Mouse (Mus musculus): ENCODE measurements at regions not wholly inside any gene's neighbourhood (a gene's known extent, or its start where the extent isn't known, plus 50 kb on each side); places are given as distances from the start of the nearest gene placed in this dataset.

DNA sequence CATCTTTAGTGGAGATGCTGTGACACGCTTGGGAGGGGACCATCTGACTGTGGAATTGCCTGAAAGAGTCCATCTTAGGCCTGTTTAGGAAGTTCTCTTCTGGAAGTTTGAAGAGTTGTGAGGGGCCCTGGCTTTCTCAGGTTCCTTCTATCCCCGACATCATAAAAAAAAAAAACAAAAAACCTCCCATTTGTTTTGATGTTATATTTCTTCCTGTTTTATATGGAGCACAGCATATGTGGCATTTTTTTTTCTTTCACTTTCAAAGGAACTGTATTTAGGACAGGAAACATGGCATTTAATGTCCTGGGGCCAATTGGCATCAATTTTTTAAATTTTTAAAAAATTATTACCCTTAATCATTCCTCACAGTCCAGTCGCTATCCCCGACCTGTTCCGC lies 168.6 kb upstream of the Dmrta1 start:
- ATAC-seq (ENCODE audit: low FRiP score, low TSS enrichment) (no peak), DNase-seq (ENCODE audit: low spot score) (no peak)
- Histone ChIP-seq H3K9ac (ENCODE audit: low read length) (no peak overlapping the region), H3K36me3 (ENCODE audit: control insufficient read depth, insufficient read depth, low read length) (no peaks in the 10 kb centered on the region), H3K4me1 (replicated peaks; ENCODE audit: control insufficient read depth, insufficient read depth) (no peaks in the 10 kb centered on the region), H3K9me3 (ENCODE audit: control insufficient read depth, low read length) (no peaks in the 10 kb centered on the region), H3K27ac (replicated peaks) (no peak overlapping the region), H3K27me3 (ENCODE audit: control insufficient read depth, insufficient read depth, low read length) (no peaks in the 10 kb centered on the region), H3K4me3 (ENCODE audit: low read depth, low read length) (no peak overlapping the region), H3K4me2 (replicated peaks; ENCODE audit: low read depth) (no peak overlapping the region)
- TF ChIP-seq CTCF (IDR thresholded peaks at IDR 0.05; ENCODE audit: low read depth) (no peak), EP300 (optimal IDR thresholded peaks at IDR 0.05) (no peak)
- WGBS = 82% methylated on average over 5 of the region's 5 CpGs

DNA sequence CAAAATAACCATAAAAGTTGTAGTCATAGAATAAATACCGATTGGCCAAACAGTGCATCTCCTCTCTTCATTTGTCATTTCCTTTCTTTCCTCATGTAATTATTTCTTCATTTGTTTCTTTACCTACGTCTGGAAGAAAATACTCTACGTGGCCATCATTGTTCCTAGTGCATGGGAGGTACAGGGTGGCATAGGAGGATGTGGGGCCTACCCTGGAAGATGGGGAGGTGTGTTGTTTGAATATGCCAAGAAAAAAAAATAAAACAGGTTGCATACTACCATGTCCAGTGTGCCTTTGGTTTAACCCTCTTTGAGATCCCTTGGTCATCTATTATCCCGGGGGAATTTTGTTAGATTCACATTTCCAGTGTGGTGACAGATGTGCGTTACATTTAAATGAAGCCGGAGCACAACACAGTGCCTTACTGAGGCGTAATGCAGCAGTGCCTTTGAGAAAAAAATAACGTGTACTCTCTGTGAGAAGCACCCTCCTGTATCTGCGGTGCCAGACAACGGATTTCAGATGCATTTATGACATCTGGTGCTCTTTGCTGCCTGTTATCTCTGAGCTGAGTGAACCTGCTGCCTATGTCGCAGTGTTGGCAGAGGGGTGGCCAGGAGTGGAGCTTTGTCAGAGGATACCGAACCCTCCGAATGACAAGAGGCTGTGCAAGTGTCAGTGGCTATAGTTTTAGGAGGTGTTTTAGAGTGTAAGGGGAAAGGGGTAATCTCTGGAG lies 169.4 kb upstream of the Dmrta1 start:
- Histone ChIP-seq H3K36me3 (ENCODE audit: control insufficient read depth, insufficient read depth, low read length) (no peaks in the 10 kb centered on the region), H3K4me1 (replicated peaks; ENCODE audit: control insufficient read depth, insufficient read depth) (no peaks in the 10 kb centered on the region), H3K9me3 (ENCODE audit: control insufficient read depth, low read length) (no peaks in the 10 kb centered on the region), H3K4me3 (ENCODE audit: low read depth, low read length) (no peak overlapping the region), H3K9ac (ENCODE audit: low read length) (no peak overlapping the region), H3K27me3 (ENCODE audit: control insufficient read depth, insufficient read depth, low read length) (no peaks in the 10 kb centered on the region), H3K4me2 (replicated peaks; ENCODE audit: low read depth) (no peak overlapping the region), H3K27ac (replicated peaks) (no peak overlapping the region)
- TF ChIP-seq CTCF (IDR thresholded peaks at IDR 0.05; ENCODE audit: low read depth) = no peak
- TF ChIP-seq EP300 (optimal IDR thresholded peaks at IDR 0.05) = no peak
- DNase-seq (ENCODE audit: low spot score) = no peak
- 85% methylated on average over 13 of the region's 13 CpGs for WGBS
- no peak for ATAC-seq (ENCODE audit: low FRiP score, low TSS enrichment)

DNA sequence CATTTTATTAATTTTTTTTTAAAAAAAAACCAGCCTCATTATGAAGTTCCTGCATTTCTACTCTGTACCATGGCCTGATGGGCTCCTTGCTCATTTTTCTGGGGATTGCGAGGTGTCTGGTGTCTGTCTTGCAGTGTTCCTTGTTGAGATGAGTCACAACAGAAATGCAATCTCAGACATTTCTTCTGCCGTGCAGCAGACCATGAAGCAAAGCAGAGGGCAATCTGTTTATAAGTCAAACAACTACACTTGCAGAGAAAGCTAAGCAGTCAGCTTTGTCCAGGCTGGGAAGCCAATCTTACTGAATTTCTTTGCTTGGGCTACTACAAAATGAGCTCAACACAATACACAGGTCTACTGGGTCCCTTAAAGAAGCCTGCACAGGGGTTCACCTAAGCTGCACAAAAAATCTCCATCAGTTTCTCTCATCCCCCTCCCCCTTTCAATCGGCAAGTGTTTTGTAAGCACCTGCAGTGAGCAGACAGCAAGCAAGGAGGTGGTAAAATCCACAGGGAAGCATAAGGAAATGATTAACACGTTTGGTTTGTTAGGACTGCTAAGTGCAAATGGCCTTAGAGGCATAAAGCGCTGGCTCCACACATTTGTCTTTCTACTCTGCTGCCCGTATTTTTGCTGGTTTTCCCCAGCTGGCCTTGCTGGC lies 171.0 kb upstream of the Dmrta1 start:
- no peak overlapping the region for H3K27ac ChIP-seq (replicated peaks)
- TF ChIP-seq CTCF (IDR thresholded peaks at IDR 0.05; ENCODE audit: low read depth) = no peak
- no peak for TF ChIP-seq EP300 (optimal IDR thresholded peaks at IDR 0.05)

DNA sequence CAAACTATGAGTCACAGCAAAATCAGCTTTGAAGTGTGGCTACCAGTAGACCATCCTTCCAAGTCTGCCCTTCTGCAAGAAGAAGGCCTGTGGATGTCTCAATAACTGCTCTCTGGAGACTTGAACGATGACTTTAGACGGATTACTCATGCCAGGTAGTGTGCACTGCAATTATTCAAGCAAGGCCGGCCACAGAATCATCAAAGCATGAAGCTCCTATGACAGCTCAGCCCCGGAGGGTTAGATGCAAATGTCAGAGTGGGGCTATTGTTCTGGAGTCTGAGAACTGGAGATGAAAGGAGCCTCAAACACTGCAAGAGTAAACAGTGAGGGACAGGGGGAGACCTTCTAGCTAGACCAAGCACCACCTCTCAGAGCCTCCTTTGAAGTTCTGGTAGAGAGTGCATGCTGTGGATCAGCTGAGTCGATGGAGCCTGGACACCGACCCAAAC lies 173.8 kb upstream of the Dmrta1 start:
- no peak overlapping the region for H3K4me3 ChIP-seq (ENCODE audit: low read depth, low read length)
- no peak for ATAC-seq (ENCODE audit: low FRiP score, low TSS enrichment)
- H3K9ac ChIP-seq (ENCODE audit: low read length) = no peak overlapping the region
- H3K27me3 ChIP-seq (ENCODE audit: control insufficient read depth, insufficient read depth, low read length) = no peaks in the 10 kb centered on the region
- H3K4me1 ChIP-seq (replicated peaks; ENCODE audit: control insufficient read depth, insufficient read depth) = no peaks in the 10 kb centered on the region
- H3K4me2 ChIP-seq (replicated peaks; ENCODE audit: low read depth) = no peak overlapping the region
- H3K27ac ChIP-seq (replicated peaks) = no peak overlapping the region
- WGBS = 13% methylated on average over 6 of the region's 6 CpGs
- TF ChIP-seq CTCF (IDR thresholded peaks at IDR 0.05; ENCODE audit: low read depth) = no peak
- TF ChIP-seq EP300 (optimal IDR thresholded peaks at IDR 0.05) = no peak
- H3K36me3 ChIP-seq (ENCODE audit: control insufficient read depth, insufficient read depth, low read length) = no peaks in the 10 kb centered on the region
- H3K9me3 ChIP-seq (ENCODE audit: control insufficient read depth, low read length) = no peaks in the 10 kb centered on the region
- DNase-seq (ENCODE audit: low spot score) = no peak

More for the DNA sequence above, 171.0 kb upstream of the Dmrta1 start:
- Histone ChIP-seq H3K27me3 (ENCODE audit: control insufficient read depth, insufficient read depth, low read length) (no peaks in the 10 kb centered on the region), H3K36me3 (ENCODE audit: control insufficient read depth, insufficient read depth, low read length) (no peaks in the 10 kb centered on the region), H3K4me1 (replicated peaks; ENCODE audit: control insufficient read depth, insufficient read depth) (no peaks in the 10 kb centered on the region), H3K4me3 (ENCODE audit: low read depth, low read length) (no peak overlapping the region), H3K9me3 (ENCODE audit: control insufficient read depth, low read length) (no peaks in the 10 kb centered on the region), H3K9ac (ENCODE audit: low read length) (no peak overlapping the region), H3K4me2 (replicated peaks; ENCODE audit: low read depth) (no peak overlapping the region)
- no peak for DNase-seq (ENCODE audit: low spot score)
- 24% methylated on average over 6 of the region's 6 CpGs for WGBS
- ATAC-seq (ENCODE audit: low FRiP score, low TSS enrichment) = no peak

DNA sequence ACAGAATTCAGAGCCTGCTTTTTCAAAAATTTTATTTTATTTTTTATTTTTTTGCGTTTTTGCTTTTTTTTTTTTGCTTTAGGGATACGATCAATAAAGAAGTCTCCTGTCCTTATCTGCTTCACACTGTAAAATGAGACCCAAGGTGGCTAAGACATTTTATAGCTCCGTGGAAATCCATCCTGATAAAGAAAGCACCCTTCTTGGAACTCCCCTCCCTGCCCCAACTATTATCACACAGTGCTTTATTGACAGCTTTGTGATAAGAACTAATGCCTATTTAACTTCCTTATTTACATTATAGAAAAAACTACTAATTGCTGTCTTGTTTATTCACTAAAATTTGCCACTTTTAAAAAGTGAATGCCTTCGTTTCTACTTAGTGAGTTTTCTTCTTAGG lies 179.0 kb upstream of the Dmrta1 start:
- no peak for ATAC-seq (ENCODE audit: low FRiP score, low TSS enrichment)
- TF ChIP-seq EP300 (optimal IDR thresholded peaks at IDR 0.05) = no peak
- TF ChIP-seq CTCF (IDR thresholded peaks at IDR 0.05; ENCODE audit: low read depth) = no peak
- 39% methylated on average over 4 of the region's 4 CpGs for WGBS

DNA sequence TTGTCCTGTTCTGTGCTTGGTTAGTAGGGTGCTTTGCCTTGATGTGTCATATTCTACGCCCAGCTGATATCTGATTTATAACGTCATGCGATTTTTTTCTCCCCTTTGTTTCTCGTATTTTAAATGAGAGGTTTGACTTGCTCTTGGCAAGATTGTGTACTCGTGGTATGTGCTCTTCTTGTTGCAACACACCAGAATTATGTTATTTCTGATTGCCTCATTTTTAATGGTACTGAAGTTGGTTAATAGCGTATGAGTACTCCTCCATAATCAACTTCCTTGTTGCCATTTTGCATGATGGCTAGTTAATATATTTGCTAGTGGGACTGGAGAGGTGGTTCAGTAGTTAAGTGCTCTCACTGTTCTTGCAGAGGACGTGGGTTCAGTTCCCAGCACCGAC lies 180.1 kb upstream of the Cdkn2b start:
- no peak for TF ChIP-seq EP300 (optimal IDR thresholded peaks at IDR 0.05)
- no peak for TF ChIP-seq CTCF (IDR thresholded peaks at IDR 0.05; ENCODE audit: low read depth)
- Histone ChIP-seq H3K36me3 (ENCODE audit: control insufficient read depth, insufficient read depth, low read length) (no peaks in the 10 kb centered on the region), H3K9me3 (ENCODE audit: control insufficient read depth, low read length) (no peaks in the 10 kb centered on the region), H3K4me2 (replicated peaks; ENCODE audit: low read depth) (no peak overlapping the region), H3K4me3 (ENCODE audit: low read depth, low read length) (no peak overlapping the region), H3K4me1 (replicated peaks; ENCODE audit: control insufficient read depth, insufficient read depth) (no peaks in the 10 kb centered on the region), H3K27me3 (ENCODE audit: control insufficient read depth, insufficient read depth, low read length) (no peaks in the 10 kb centered on the region), H3K9ac (ENCODE audit: low read length) (no peak overlapping the region), H3K27ac (replicated peaks) (no peak overlapping the region)
- 78% methylated on average over 8 of the region's 8 CpGs for WGBS
- ATAC-seq (ENCODE audit: low FRiP score, low TSS enrichment) (no peak), DNase-seq (ENCODE audit: low spot score) (no peak)

More for the DNA sequence above, 179.0 kb upstream of the Dmrta1 start:
- Histone ChIP-seq H3K27ac (replicated peaks) (no peak overlapping the region), H3K9me3 (ENCODE audit: control insufficient read depth, low read length) (no peaks in the 10 kb centered on the region), H3K4me1 (replicated peaks; ENCODE audit: control insufficient read depth, insufficient read depth) (no peaks in the 10 kb centered on the region), H3K9ac (ENCODE audit: low read length) (no peak overlapping the region), H3K27me3 (ENCODE audit: control insufficient read depth, insufficient read depth, low read length) (no peaks in the 10 kb centered on the region), H3K4me2 (replicated peaks; ENCODE audit: low read depth) (no peak overlapping the region), H3K36me3 (ENCODE audit: control insufficient read depth, insufficient read depth, low read length) (no peaks in the 10 kb centered on the region), H3K4me3 (ENCODE audit: low read depth, low read length) (no peak overlapping the region)
- DNase-seq (ENCODE audit: low spot score) = no peak
